Mouse (Mus musculus) kidney, postnatal 0 days (tissue): ENCODE data around the gene Pycr1. TPM values are rescaled to one million over a fixed set of nuclear protein-coding genes. Genes with fewer than 3 reads are reported as not detected.

ENCODE experiments used
- ATAC-seq: fragments of 200-750 bp; cut with Nextera tagmentation; replicated peaks from 2 replicates; pipeline ENCODE4 v1.8.0; 2017; ENCODE audit warnings: low read depth, moderate number of reproducible peaks, moderate TSS enrichment, moderate library complexity; ENCODE audit not compliant: low FRiP score
- DNase-seq: peaks from one replicate; pipeline ENCODE4 v3.0.0-alpha.2; 2016; ENCODE audit warnings: low spot score
- H3K27ac ChIP-seq: fragments of 300-500 bp; sonication (generic); 2 replicates; pipeline ENCODE4 v1.5.1; 2014; ENCODE audit warnings: mild to moderate bottlenecking
- H3K27me3 ChIP-seq: fragments of 300-500 bp; sonication (generic); 2 replicates; pipeline ENCODE4 v1.6.1; 2014; ENCODE audit warnings: low read length, mixed read lengths; ENCODE audit not compliant: insufficient read depth
- H3K36me3 ChIP-seq: fragments of 300-500 bp; sonication (generic); 2 replicates; pipeline ENCODE4 v1.6.1; 2014; ENCODE audit warnings: low read length, mixed read lengths; ENCODE audit not compliant: insufficient read depth
- H3K4me1 ChIP-seq: fragments of 300-500 bp; sonication (generic); replicated peaks from 2 replicates; pipeline ENCODE4 v1.6.1; 2014; ENCODE audit warnings: antibody characterized with exemption, low read length, mixed read lengths; ENCODE audit not compliant: insufficient read depth
- H3K4me2 ChIP-seq: fragments of 300-500 bp; sonication (generic); 2 replicates; pipeline ENCODE4 v1.6.1; 2014; ENCODE audit warnings: mild to moderate bottlenecking, low read length, moderate library complexity, mixed read lengths
- H3K4me3 ChIP-seq: fragments of 300-500 bp; sonication (generic); replicated peaks from 2 replicates; pipeline ENCODE4 v1.5.1; 2014; ENCODE audit warnings: low read depth, low read length
- H3K9ac ChIP-seq: fragments of 300-500 bp; sonication (generic); 2 replicates; pipeline ENCODE4 v1.6.1; 2014; ENCODE audit warnings: low read depth, low read length
- H3K9me3 ChIP-seq: fragments of 300-500 bp; sonication (generic); replicated peaks from 2 replicates; pipeline ENCODE4 v1.6.1; 2016; ENCODE audit warnings: low read length, inconsistent platforms, mixed read lengths
- CTCF ChIP-seq: IDR thresholded peaks from 2 replicates; pipeline ENCODE4 v1.5.1; 2016; ENCODE audit warnings: antibody characterized with exemption, low read depth, mild to moderate bottlenecking, moderate library complexity
- WGBS: fragments of 180-500 bp; shearing (Covaris S2); extraction: QIAGEN DNeasy Blood & Tissue Kit; methylation state at CpG from one replicate; pipeline ENCODE4 v1.1.7; 2014; 5-methylcytosine and 5-hydroxymethylcytosine counted together
- polyA plus RNA-seq: library from polyadenylated mRNA; unstranded; fragments of >200 nt; fragmentation: Nextera tagmentation; extraction: Ambion mirVana; gene quantifications from 2 replicates; pipeline ENCODE4 v1.2.1, GENCODE M21; 2015

Gene Pycr1
- polyA plus RNA-seq, 1 experiment from 2014 or later = 12.2 TPM

GRCm38 (mm10) chr11:120660301-120661075 is 16.9 kb upstream of the Pycr1 start:
- no peaks in the 10 kb centered on the region for H3K9me3 ChIP-seq
- H3K4me3 ChIP-seq = peak overlapping the region; percentile 47
- H3K4me2 ChIP-seq = peak overlapping the region; percentile 71
- peak; percentile 61 for DNase-seq
- no peaks in the 10 kb centered on the region for H3K36me3 ChIP-seq
- peak; percentile 18; the same call in 1 of the 2 replicates for TF ChIP-seq CTCF
- peaks cover 4% of the 10 kb centered on the region; the same call in 1 of the 2 replicates for H3K4me1 ChIP-seq
- peaks cover 32% of the 10 kb centered on the region for H3K27me3 ChIP-seq
- under 1% methylated on average over 86 of the region's 95 CpGs for WGBS
- ATAC-seq = peak; percentile 78
- peak overlapping the region; percentile 52 for H3K9ac ChIP-seq
- H3K27ac ChIP-seq = no peak overlapping the region

- H3K36me3 ChIP-seq = no peaks in the 10 kb centered on the region
- DNase-seq = no peak
- H3K27me3 ChIP-seq = peaks cover 32% of the 10 kb centered on the region
- TF ChIP-seq CTCF = no peak
- H3K4me1 ChIP-seq = peaks cover 4% of the 10 kb centered on the region; the same call in 1 of the 2 replicates
- WGBS = 2% methylated on average over 50 of the region's 50 CpGs
- H3K27ac ChIP-seq = no peak overlapping the region
- no peak overlapping the region; the same call in 1 of the 2 replicates for H3K9ac ChIP-seq
- H3K9me3 ChIP-seq = no peaks in the 10 kb centered on the region
- peak; percentile 12; the same call in 1 of the 2 replicates for ATAC-seq
- H3K4me2 ChIP-seq = peak overlapping the region; percentile 71
- peak overlapping the region; percentile 47 for H3K4me3 ChIP-seq
These were observed 16.1 kb upstream of the Pycr1 start for GRCm38 (mm10) chr11:120659509-120660300.

- WGBS = 1% methylated on average over 24 of the region's 24 CpGs
- no peak overlapping the region for H3K27ac ChIP-seq
- H3K4me3 ChIP-seq = peak overlapping the region; percentile 47; the same call in 1 of the 2 replicates
- peak overlapping the region; percentile 23 for H3K4me2 ChIP-seq
- no peaks in the 10 kb centered on the region for H3K9me3 ChIP-seq
- H3K36me3 ChIP-seq = no peaks in the 10 kb centered on the region
- peaks cover 32% of the 10 kb centered on the region for H3K27me3 ChIP-seq
- H3K4me1 ChIP-seq = peaks cover 4% of the 10 kb centered on the region; the same call in 1 of the 2 replicates
- peak; percentile 92 for TF ChIP-seq CTCF
- no peak for ATAC-seq
- H3K9ac ChIP-seq = no peak overlapping the region
- DNase-seq = peak; percentile 81
These were observed 15.4 kb upstream of the Pycr1 start for GRCm38 (mm10) chr11:120658876-120659410.

- H3K4me3 ChIP-seq = no peak overlapping the region
- H3K9ac ChIP-seq = no peak overlapping the region
These were observed 13.7 kb upstream of the Pycr1 start for GRCm38 (mm10) chr11:120657301-120657700.

GRCm38 (mm10) chr11:120654741-120655140 is 11.2 kb upstream of the Pycr1 start:
- TF ChIP-seq CTCF = no peak
- Histone ChIP-seq H3K9me3 (no peaks in the 10 kb centered on the region), H3K9ac (no peak overlapping the region), H3K4me1 (no peaks in the 10 kb centered on the region), H3K4me2 (no peak overlapping the region), H3K4me3 (no peak overlapping the region), H3K27ac (no peak overlapping the region), H3K36me3 (no peaks in the 10 kb centered on the region), H3K27me3 (peaks cover 7% of the 10 kb centered on the region)
- DNase-seq = no peak
- 73% methylated on average over 3 of the region's 3 CpGs for WGBS
- no peak for ATAC-seq

More at GRCm38 (mm10) chr11:120657301-120657700, 13.7 kb upstream of the Pycr1 start:
- Histone ChIP-seq H3K36me3 (no peaks in the 10 kb centered on the region), H3K4me2 (no peak overlapping the region), H3K4me1 (peaks cover 4% of the 10 kb centered on the region; the same call in 1 of the 2 replicates), H3K9me3 (no peaks in the 10 kb centered on the region), H3K27me3 (peaks cover 32% of the 10 kb centered on the region), H3K27ac (no peak overlapping the region)
- no peak for TF ChIP-seq CTCF
- DNase-seq = no peak
- no peak for ATAC-seq
- 91% methylated on average over 4 of the region's 4 CpGs for WGBS

GRCm38 (mm10) chr11:120651872-120652271 is 8.3 kb upstream of the Pycr1 start:
- no peaks in the 10 kb centered on the region for H3K27me3 ChIP-seq
- no peaks in the 10 kb centered on the region for H3K36me3 ChIP-seq
- H3K9ac ChIP-seq = no peak overlapping the region
- H3K4me1 ChIP-seq = peaks cover 5% of the 10 kb centered on the region
- WGBS = 85% methylated on average over 3 of the region's 3 CpGs
- ATAC-seq = no peak
- DNase-seq = no peak
- no peak overlapping the region for H3K4me3 ChIP-seq
- H3K27ac ChIP-seq = no peak overlapping the region
- no peak overlapping the region for H3K4me2 ChIP-seq
- H3K9me3 ChIP-seq = no peaks in the 10 kb centered on the region
- peak; percentile 42 for TF ChIP-seq CTCF
